Mouse (Mus musculus): ENCODE results near the gene Ak4.

The Ak4 gene

GRCm38 (mm10) chr4:101513251-101513650 is 94.2 kb downstream of the Ak4 start:
- DNase-seq (ENCODE audit: low spot score): no peak

- no peak for DNase-seq (ENCODE audit: low spot score)
Observed at GRCm38 (mm10) chr4:101515853-101516252, 96.8 kb downstream of the Ak4 start.
